Mouse (Mus musculus): Measurements from ENCODE around the gene Rnase2b. TPM values are rescaled to one million over a fixed set of nuclear protein-coding genes. Genes with fewer than 3 reads are reported as not detected.
"Not testable (repeated sequence)": the region's sequence is repeated elsewhere in the genome, so short reads cannot be mapped to it uniquely, and the experiment has no call there.

Rnase2b gene
- polyA plus RNA-seq, 1 experiment from 2014 or later: not detected

DNA sequence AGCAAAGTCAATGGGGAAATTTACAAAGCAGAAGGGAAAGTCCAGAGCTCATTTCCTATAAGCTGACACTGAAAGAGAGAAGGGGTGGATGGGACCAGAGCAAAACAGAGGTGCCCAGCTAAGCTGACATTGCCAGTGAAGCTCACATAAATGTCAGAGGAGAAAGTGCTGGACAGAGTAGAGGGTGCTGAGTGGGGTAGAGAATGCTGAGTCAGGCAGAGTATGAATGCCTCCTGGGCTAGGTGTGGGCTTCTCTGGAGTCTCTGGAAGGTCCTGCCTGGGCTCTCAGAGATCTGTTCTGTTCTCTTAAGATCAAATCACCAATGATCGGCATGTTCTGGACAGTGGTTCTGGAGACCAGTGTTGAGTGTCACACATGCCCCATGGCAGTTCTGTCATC lies 3.4 kb downstream of the Rnase2b start:
- Histone ChIP-seq H3K9ac (ENCODE audit: low read length) (no peak overlapping the region), H3K4me3 (ENCODE audit: low read length) (no peak overlapping the region), H3K4me1 (ENCODE audit: control insufficient read depth, insufficient read depth, low read length) (no peaks in the 10 kb centered on the region), H3K27me3 (ENCODE audit: control insufficient read depth, insufficient read depth, low read length) (no peaks in the 10 kb centered on the region), H3K4me2 (ENCODE audit: low read depth, low read length) (no peak overlapping the region), H3K9me3 (replicated peaks; ENCODE audit: control insufficient read depth, low read length) (peaks cover 4% of the 10 kb centered on the region; the same call in 1 of the 2 replicates), H3K36me3 (ENCODE audit: control insufficient read depth, insufficient read depth) (no peaks in the 10 kb centered on the region), H3K27ac (ENCODE audit: low read length) (no peak overlapping the region)
- WGBS: 100% methylated on average over 1 of the region's 1 CpGs
- no peak for ATAC-seq (replicated peaks; ENCODE audit: extremely low read depth, insufficient read depth, low FRiP score)

DNA sequence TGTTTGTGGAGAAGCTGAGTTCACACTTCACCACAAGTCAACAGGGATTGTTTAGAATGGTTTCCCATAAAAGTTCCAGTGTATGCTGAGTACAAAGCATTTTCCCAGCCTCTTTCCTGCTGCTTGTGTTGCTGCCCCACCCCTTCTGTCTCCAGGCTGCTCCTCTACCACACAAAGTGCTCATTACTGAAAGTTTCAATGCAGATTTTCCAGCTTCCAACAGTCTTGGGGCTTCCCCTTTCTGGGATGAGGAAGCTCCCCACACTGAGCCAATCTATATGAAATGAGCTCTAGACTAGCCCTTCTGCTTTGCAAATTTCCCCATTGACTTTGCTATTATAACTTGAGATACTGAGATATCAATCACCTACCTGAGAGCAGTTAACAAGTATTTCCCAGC lies 4.0 kb downstream of the Rnase2b start:
- Histone ChIP-seq H3K27me3 (ENCODE audit: control insufficient read depth, insufficient read depth, low read length) (no peaks in the 10 kb centered on the region), H3K9me3 (replicated peaks; ENCODE audit: control insufficient read depth, low read length) (peaks cover 4% of the 10 kb centered on the region; the same call in 1 of the 2 replicates), H3K4me2 (ENCODE audit: low read depth, low read length) (no peak overlapping the region), H3K4me3 (ENCODE audit: low read length) (no peak overlapping the region), H3K36me3 (ENCODE audit: control insufficient read depth, insufficient read depth) (no peaks in the 10 kb centered on the region), H3K4me1 (ENCODE audit: control insufficient read depth, insufficient read depth, low read length) (no peaks in the 10 kb centered on the region), H3K9ac (ENCODE audit: low read length) (no peak overlapping the region), H3K27ac (ENCODE audit: low read length) (no peak overlapping the region)
- no peak for ATAC-seq (replicated peaks; ENCODE audit: extremely low read depth, insufficient read depth, low FRiP score)

GRCm38 (mm10) chr14:51172095-51172865 lies 10.2 kb downstream of the Rnase2b start:
- H3K4me1 ChIP-seq (ENCODE audit: control insufficient read depth, insufficient read depth, low read length); H3K4me3 ChIP-seq (ENCODE audit: low read length); H3K27ac ChIP-seq (ENCODE audit: low read length); H3K27me3 ChIP-seq (ENCODE audit: control insufficient read depth, insufficient read depth, low read length); ATAC-seq (replicated peaks; ENCODE audit: extremely low read depth, insufficient read depth, low FRiP score); H3K36me3 ChIP-seq (ENCODE audit: control insufficient read depth, insufficient read depth); H3K9me3 ChIP-seq (replicated peaks; ENCODE audit: control insufficient read depth, low read length); H3K9ac ChIP-seq (ENCODE audit: low read length): not testable (repeated sequence)
- H3K4me2 ChIP-seq (ENCODE audit: low read depth, low read length): peak overlapping the region; percentile 26; the same call in 1 of the 2 replicates
- WGBS: 29% methylated on average over 9 of the region's 9 CpGs

GRCm38 (mm10) chr14:51172947-51173346 lies 10.9 kb downstream of the Rnase2b start:
- 47% methylated on average over 4 of the region's 4 CpGs for WGBS

GRCm38 (mm10) chr14:51173843-51174242 lies 11.8 kb downstream of the Rnase2b start:
- H3K4me3 ChIP-seq (ENCODE audit: low read length): no peak overlapping the region
- no peak overlapping the region for H3K27ac ChIP-seq (ENCODE audit: low read length)
- H3K4me2 ChIP-seq (ENCODE audit: low read depth, low read length): no peak overlapping the region
- H3K27me3 ChIP-seq (ENCODE audit: control insufficient read depth, insufficient read depth, low read length): no peaks in the 10 kb centered on the region
- 87% methylated on average over 4 of the region's 4 CpGs for WGBS
- H3K9me3 ChIP-seq (replicated peaks; ENCODE audit: control insufficient read depth, low read length): no peaks in the 10 kb centered on the region
- no peak overlapping the region for H3K9ac ChIP-seq (ENCODE audit: low read length)
- no peak for ATAC-seq (replicated peaks; ENCODE audit: extremely low read depth, insufficient read depth, low FRiP score)
- no peaks in the 10 kb centered on the region for H3K36me3 ChIP-seq (ENCODE audit: control insufficient read depth, insufficient read depth)
- H3K4me1 ChIP-seq (ENCODE audit: control insufficient read depth, insufficient read depth, low read length): peaks cover 4% of the 10 kb centered on the region; the same call in 1 of the 2 replicates

More at GRCm38 (mm10) chr14:51172947-51173346, 10.9 kb downstream of the Rnase2b start:
- not testable (repeated sequence) for H3K9ac ChIP-seq (ENCODE audit: low read length); H3K27me3 ChIP-seq (ENCODE audit: control insufficient read depth, insufficient read depth, low read length); ATAC-seq (replicated peaks; ENCODE audit: extremely low read depth, insufficient read depth, low FRiP score); H3K4me1 ChIP-seq (ENCODE audit: control insufficient read depth, insufficient read depth, low read length); H3K27ac ChIP-seq (ENCODE audit: low read length); H3K9me3 ChIP-seq (replicated peaks; ENCODE audit: control insufficient read depth, low read length); H3K4me2 ChIP-seq (ENCODE audit: low read depth, low read length); H3K36me3 ChIP-seq (ENCODE audit: control insufficient read depth, insufficient read depth); H3K4me3 ChIP-seq (ENCODE audit: low read length)

DNA sequence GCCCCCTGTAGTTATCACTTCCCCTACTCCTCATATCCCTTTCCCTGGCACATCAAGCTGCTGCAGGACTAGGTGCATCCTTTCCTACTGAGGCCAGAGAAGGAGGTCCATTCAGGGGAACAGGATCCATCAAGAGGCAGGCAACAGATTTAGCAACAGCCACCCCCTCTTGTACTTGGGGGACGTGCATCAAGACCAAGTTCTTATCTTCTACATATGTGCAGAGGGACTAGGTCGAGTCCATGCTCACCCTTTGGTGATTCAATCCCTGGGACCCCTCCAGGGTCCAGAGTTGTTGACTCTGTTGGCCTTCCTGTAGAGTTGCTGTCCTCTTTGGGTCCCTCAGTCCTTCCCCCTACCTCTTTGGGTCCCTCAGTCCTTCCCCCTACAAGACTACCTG lies 19.0 kb downstream of the Rnase2b start:
- not testable (repeated sequence) for H3K4me1 ChIP-seq (ENCODE audit: control insufficient read depth, insufficient read depth, low read length); H3K27ac ChIP-seq (ENCODE audit: low read length); H3K4me2 ChIP-seq (ENCODE audit: low read depth, low read length); H3K9me3 ChIP-seq (replicated peaks; ENCODE audit: control insufficient read depth, low read length); H3K4me3 ChIP-seq (ENCODE audit: low read length); H3K9ac ChIP-seq (ENCODE audit: low read length); ATAC-seq (replicated peaks; ENCODE audit: extremely low read depth, insufficient read depth, low FRiP score); H3K36me3 ChIP-seq (ENCODE audit: control insufficient read depth, insufficient read depth); H3K27me3 ChIP-seq (ENCODE audit: control insufficient read depth, insufficient read depth, low read length)
- 64% methylated on average over 2 of the region's 2 CpGs for WGBS

- 83% methylated on average over 4 of the region's 4 CpGs for WGBS
- Histone ChIP-seq H3K4me2 (ENCODE audit: low read depth, low read length) (no peak overlapping the region), H3K4me3 (ENCODE audit: low read length) (no peak overlapping the region), H3K9ac (ENCODE audit: low read length) (no peak overlapping the region), H3K9me3 (replicated peaks; ENCODE audit: control insufficient read depth, low read length) (no peaks in the 10 kb centered on the region), H3K27ac (ENCODE audit: low read length) (no peak overlapping the region), H3K4me1 (ENCODE audit: control insufficient read depth, insufficient read depth, low read length) (no peaks in the 10 kb centered on the region), H3K36me3 (ENCODE audit: control insufficient read depth, insufficient read depth) (no peaks in the 10 kb centered on the region), H3K27me3 (ENCODE audit: control insufficient read depth, insufficient read depth, low read length) (no peaks in the 10 kb centered on the region)
- no peak for ATAC-seq (replicated peaks; ENCODE audit: extremely low read depth, insufficient read depth, low FRiP score)
Measured at GRCm38 (mm10) chr14:51195681-51196080, 33.6 kb downstream of the Rnase2b start.

- Histone ChIP-seq H3K27ac (ENCODE audit: low read length) (no peak within 1 kb of the TSS), H3K4me3 (ENCODE audit: low read length) (no peak within 1 kb of the TSS), H3K4me1 (ENCODE audit: control insufficient read depth, insufficient read depth, low read length) (no peaks in the 10 kb centered on the region), H3K27me3 (ENCODE audit: control insufficient read depth, insufficient read depth, low read length) (no peaks in the 10 kb centered on the region), H3K36me3 (ENCODE audit: control insufficient read depth, insufficient read depth) (no peaks in the 10 kb centered on the region), H3K9ac (ENCODE audit: low read length) (no peak within 1 kb of the TSS), H3K4me2 (ENCODE audit: low read depth, low read length) (no peak within 1 kb of the TSS), H3K9me3 (replicated peaks; ENCODE audit: control insufficient read depth, low read length) (no peaks in the 10 kb centered on the region)
- 71% methylated on average over 5 of the region's 5 CpGs for WGBS
- no peak for ATAC-seq (replicated peaks; ENCODE audit: extremely low read depth, insufficient read depth, low FRiP score)
Measured at GRCm38 (mm10) chr14:51199098-51200023, 37.3 kb downstream of the Rnase2b start, which contains the start of gene Ang2. Gene Ang2 (minus strand): TSS chr14:51199148.

DNA sequence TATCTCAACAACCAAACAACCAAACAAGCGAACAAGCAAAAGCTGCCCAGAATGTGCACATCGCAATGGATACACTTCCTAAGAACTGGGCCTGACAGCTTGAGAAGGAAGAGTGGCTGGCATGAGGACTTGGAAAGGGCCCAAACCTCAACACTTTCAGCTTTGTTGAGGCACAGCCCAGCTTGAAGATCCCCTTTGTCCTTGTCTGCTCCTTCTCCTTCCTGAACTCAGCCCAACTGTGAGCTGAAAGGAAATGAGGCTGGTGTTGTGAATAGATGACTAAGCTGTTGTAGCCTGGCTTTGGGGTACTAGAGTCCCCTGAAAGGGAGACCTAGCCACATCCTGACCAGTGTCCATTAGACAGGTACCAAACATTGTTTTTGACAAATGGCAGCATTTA lies 38.0 kb downstream of the Rnase2b start:
- Histone ChIP-seq H3K4me1 (ENCODE audit: control insufficient read depth, insufficient read depth, low read length) (no peaks in the 10 kb centered on the region), H3K27ac (ENCODE audit: low read length) (no peak overlapping the region), H3K36me3 (ENCODE audit: control insufficient read depth, insufficient read depth) (no peaks in the 10 kb centered on the region), H3K27me3 (ENCODE audit: control insufficient read depth, insufficient read depth, low read length) (no peaks in the 10 kb centered on the region), H3K9me3 (replicated peaks; ENCODE audit: control insufficient read depth, low read length) (no peaks in the 10 kb centered on the region), H3K9ac (ENCODE audit: low read length) (no peak overlapping the region), H3K4me3 (ENCODE audit: low read length) (no peak overlapping the region), H3K4me2 (ENCODE audit: low read depth, low read length) (no peak overlapping the region)
- ATAC-seq (replicated peaks; ENCODE audit: extremely low read depth, insufficient read depth, low FRiP score): no peak
- 97% methylated on average over 2 of the region's 2 CpGs for WGBS
